Mouse (Mus musculus): ENCODE data around the gene Krt77. TPM values are rescaled to one million over a fixed set of nuclear protein-coding genes. Genes with fewer than 3 reads are reported as not detected.

The Krt77 gene
- total RNA-seq (2021) = not detected
- not detected in 2 replicates for polyA plus RNA-seq (2012; rRNA removed)
- long read RNA-seq = 0 reads

DNA sequence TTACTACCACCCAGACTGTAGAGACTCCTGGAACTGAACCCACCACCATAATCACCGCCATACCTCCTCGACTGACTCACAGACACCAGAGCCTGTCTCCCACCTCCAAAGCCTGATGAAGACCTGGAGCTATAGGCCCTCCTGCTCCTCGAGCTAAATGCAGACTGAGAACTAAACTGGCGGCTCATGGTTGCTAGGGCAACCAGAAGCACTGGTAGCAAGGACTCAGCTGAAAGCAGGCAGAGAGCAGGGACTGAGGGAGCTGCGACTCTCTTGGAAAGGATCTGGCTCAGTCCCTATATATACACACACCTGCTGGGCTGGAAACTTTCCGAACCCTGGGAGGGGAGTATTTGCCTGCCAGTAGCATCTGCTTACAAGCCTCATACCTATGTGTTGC lies at the start of gene Krt77:
Krt77 (minus strand) TSS at position 275 of the 400 bp plus-strand sequence.
- DNase-seq = no peak

DNA sequence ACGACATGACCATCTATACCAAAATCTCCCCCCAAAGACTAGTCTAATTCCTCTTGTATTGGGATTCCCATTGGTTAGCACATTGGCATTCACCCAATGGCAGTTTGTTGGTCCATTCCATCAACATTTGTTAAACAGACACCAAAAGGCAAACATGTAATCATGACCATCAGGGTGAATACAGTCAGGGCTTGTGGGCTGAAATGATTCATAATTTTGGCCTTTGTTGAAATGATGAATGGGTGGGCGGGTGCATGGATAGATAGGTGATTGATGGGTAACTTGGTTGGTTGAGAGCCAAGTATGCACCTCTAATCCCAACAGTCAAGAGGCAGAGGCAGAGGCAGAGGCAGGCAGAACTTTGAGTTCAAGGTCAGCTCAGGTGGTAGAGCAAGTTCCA lies 46.6 kb upstream of the Krt77 start:
- DNase-seq = peak; percentile 30

DNA sequence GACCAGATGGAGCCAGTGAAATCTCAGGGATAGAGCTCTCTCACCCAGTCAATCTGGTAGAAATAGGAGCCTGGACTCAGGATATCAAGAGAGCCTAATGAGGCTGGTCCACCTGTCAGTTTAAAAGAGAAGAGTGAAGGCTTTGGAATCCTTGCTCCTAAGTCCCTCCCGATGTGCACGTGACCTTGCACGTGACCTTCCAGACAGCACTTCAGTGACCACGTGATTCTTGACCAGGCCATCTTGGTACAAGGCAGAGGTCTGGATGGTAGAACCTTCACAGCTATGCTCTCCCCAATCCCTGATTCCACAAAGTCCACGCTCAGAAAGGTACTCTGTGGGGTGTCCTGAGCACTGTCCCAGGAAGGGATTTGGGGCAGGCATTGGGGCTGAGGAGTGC lies 35.3 kb upstream of the Krt77 start:
- DNase-seq = no peak

GRCm38 (mm10) chr15:101902171-101903149 lies 33.0 kb upstream of the Krt77 start:
- DNase-seq = no peak

- DNase-seq = peak; percentile 62
These were observed 25.7 kb upstream of the Krt77 start for GRCm38 (mm10) chr15:101895216-101895615.

DNA sequence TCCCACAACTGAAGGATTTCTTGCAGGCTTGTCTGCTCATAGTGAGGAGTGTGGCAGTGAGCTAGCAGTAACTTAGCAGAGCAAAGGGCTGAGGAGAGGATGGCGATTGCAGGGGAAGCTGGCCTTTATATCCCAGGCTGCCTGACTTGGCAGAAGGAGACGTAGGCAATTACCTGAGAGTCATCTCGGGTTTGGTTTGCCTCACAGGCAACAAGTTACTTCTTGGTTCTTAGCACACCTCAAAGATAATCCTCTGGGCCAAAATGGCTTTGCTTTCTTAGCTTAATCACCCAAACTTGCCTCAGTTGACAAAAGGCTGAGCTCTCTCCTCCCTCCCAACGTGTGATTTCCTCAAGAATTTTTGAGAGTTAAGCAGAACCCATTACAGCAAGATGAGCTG lies 23.3 kb upstream of the Krt77 start, which contains the start of gene Krt76:
Krt76 (minus strand) TSS at position 101 of the 400 bp plus-strand sequence.
- DNase-seq = no peak

DNA sequence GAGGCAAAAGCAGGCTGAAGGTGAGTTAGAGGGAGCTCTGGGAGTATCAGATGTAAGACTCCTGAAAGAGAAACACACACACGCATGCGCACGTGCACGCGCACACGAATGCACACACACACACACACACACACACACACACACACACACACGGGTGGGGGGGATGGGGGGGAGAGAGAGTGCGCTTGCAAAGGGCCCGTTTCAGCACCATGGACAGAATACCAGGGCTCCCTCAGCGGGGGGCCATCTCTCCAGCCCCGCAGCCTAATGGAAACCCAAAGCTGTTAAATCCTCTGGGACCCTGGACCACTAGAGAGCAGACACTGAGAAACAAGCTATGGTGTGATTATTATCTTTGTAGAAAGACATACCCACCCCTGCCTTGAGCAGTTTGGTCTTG lies 10.3 kb upstream of the Krt77 start:
- no peak for DNase-seq

- DNase-seq = peak; percentile 65
These were observed 8.5 kb upstream of the Krt77 start for GRCm38 (mm10) chr15:101878041-101878440.

DNA sequence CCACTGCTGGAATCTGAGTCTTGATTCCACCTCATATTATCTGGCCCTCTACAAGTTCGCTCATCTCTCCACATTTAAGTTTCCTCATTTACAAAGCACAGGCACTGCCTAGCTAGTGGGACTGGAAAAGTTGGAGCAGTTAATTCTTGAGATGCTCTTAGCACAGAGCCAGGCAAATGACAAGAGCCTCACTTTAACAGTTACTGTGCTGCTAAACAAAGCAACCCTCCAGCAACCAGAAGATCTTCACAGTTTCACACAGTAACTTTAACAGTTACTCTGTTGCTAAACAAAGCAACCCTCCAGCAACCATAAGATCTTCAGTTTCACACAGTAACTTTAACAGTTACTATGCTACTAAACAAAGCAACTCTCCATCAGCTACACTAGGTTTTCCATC lies 4.9 kb upstream of the Krt77 start:
- no peak for DNase-seq

- peak; percentile 43 for DNase-seq
These were observed 3.7 kb upstream of the Krt77 start for GRCm38 (mm10) chr15:101873231-101873630.

- no peak for DNase-seq
These were observed 2.8 kb downstream of the Krt77 start for GRCm38 (mm10) chr15:101866754-101867153.

GRCm38 (mm10) chr15:101860421-101861130 lies 8.9 kb downstream of the Krt77 start:
- no peak for DNase-seq

GRCm38 (mm10) chr15:101859735-101860170 lies 9.8 kb downstream of the Krt77 start:
- DNase-seq = peak; percentile 54

DNA sequence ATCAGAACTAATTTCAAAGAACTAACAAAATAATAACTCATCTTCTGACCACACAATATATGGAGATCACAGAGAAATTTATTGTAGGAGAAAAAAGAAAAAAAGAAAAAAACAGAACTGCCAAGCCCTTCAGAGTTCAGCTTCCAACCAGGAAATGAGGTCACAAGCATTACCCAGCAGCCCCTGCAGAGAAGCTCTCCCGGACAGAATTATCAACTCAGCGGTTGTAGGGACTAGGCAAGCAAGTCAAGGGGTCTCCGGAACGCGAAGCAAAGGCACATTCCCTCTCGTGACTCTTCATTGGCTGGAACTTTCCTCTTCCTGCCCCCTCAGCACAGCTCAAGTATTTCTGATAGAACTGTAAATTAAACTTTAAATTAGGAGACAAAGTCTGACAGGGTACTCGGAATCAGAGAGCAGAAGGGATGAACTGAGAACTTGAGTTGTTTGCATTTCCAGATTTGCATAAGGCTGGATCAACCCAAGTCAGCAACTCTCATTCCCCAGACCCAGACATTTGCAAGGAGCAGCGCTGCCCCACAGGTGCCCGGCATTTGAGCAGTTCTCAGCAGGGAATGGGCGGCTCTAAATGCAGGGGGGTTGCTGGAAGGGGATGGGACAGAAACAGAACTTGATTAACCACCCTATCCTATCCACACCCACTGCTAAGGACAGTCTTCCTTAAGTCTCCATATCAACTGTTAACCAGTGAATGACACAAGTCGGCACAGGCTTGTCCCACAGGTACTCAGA lies 10.7 kb downstream of the Krt77 start:
- DNase-seq = no peak

GRCm38 (mm10) chr15:101856696-101857095 lies 12.8 kb downstream of the Krt77 start:
- no peak for DNase-seq

DNA sequence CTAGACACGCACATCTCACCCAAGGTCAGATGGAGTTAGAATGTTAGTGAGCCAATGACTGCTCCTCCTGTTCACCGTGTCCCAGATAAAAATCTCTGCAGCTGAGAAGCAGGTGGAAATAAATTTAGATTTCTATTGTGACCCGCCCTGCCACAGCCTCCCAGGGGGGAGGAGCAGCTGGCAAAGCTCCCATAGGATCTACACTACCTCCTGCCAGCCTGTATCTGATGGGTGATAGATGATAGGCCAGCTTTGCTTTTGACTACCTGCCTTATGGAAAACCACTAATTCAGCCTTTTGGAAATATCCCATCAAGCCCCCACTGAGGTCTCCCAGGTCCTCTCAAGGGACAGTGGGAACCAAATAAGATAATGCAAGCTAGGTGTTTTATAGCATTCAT lies 13.8 kb downstream of the Krt77 start:
- DNase-seq = no peak

GRCm38 (mm10) chr15:101854294-101854693 lies 15.2 kb downstream of the Krt77 start:
- no peak for DNase-seq

DNA sequence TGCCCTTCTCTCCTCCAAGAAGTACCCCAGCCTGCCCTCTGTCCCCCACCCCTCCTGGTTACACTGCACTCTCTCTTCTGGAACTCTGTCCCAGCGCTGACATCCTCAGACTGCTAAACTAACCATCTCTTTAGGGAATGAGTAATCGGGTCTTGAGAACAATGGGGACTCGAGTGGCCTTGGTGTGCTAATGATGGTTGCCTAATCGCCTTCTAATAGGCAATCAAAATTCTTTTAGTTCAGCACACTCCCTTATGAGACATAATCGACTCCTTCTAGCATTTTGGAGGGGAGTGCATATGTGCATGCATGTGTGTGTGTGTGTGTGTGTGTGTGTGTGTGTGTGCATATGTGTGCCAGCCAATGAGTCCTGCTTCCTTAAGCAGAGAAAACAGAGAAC lies 16.9 kb downstream of the Krt77 start:
- DNase-seq = peak; percentile 11

GRCm38 (mm10) chr15:101850694-101851093 lies 18.8 kb downstream of the Krt77 start, which contains the start of gene Krt1:
Krt1 (minus strand) TSS chr15:101850794.
- DNase-seq = no peak

- peak; percentile 72 for DNase-seq
These were observed 23.5 kb downstream of the Krt77 start for GRCm38 (mm10) chr15:101845971-101846403.

GRCm38 (mm10) chr15:101843192-101843591 lies 26.3 kb downstream of the Krt77 start:
- no peak for DNase-seq

GRCm38 (mm10) chr15:101834784-101835328 lies 34.6 kb downstream of the Krt77 start:
- no peak for DNase-seq

All from adrenal gland, adult 2 months (tissue).